Mouse (Mus musculus): ENCODE data around the gene Atxn2. TPM values are rescaled to one million over a fixed set of nuclear protein-coding genes. Genes with fewer than 3 reads are reported as not detected.

Gene Atxn2
- total and polyA plus RNA-seq, 3 experiments = 7.7 to 58.4 (median 8.3) TPM

- Histone ChIP-seq H3K79me2 (replicated peaks; ENCODE audit: control insufficient read depth, extremely low read depth, insufficient read depth, poor library complexity, severe bottlenecking) (no peaks in the 10 kb centered on the region), H3K36me3 (replicated peaks in 1 of 2; ENCODE audit: control insufficient read depth in 1 of 2, insufficient read depth in 1 of 2, low read length in 1 of 2) (peaks cover 36 to 78% of the 10 kb centered on the region in 2 experiments), H3K4me3 (replicated peaks in 1 of 3; ENCODE audit: low read depth in 2 of 3, low read length in 2 of 3, poor library complexity in 1 of 3) (no peak overlapping the region), H3K9ac (ENCODE audit: insufficient read depth, low read depth) (no peak overlapping the region), H3K27ac (ENCODE audit: insufficient read depth, low read depth) (no peak overlapping the region), H3K4me2 (ENCODE audit: insufficient read depth, low read depth, poor library complexity, severe bottlenecking) (no peak overlapping the region), H3K9me3 (replicated peaks; ENCODE audit: low read length) (no peaks in the 10 kb centered on the region), H3K4me1 (ENCODE audit: control insufficient read depth in 1 of 2, insufficient read depth in 2 of 2) (peaks cover 3 to 14% of the 10 kb centered on the region in 2 experiments; a peak in 3 of 4 replicates), H3K27me3 (replicated peaks) (no peaks in the 10 kb centered on the region)
- in situ Hi-C loops (cut with MboI; ENCODE audit: low pct_ligation_motif_present, low pct_unique_long_range_greater_than_20kb, low sequenced_read_pairs) (no loop called here), dilution Hi-C loops (cut with MboI; ENCODE audit: extremely low pct_ligation_motif_present, extremely low pct_unique_long_range_greater_than_20kb, low sequenced_read_pairs) (no loop called here)
- no peak for DNase-seq (ENCODE audit: extremely low read depth)
- TF ChIP-seq ETS1 (conservative IDR thresholded peaks at IDR 0.05; ENCODE audit: low read depth, low read length) (no peak), POLR2AphosphoS2 (IDR thresholded peaks at IDR 0.05; ENCODE audit: low read depth, low read length) (no peak), RCOR1 (conservative IDR thresholded peaks at IDR 0.05; ENCODE audit: low read depth, low read length) (no peak)
Observed at GRCm38 (mm10) chr5:121807186-121807585, 96.0 kb downstream of the Atxn2 start.

- dilution Hi-C loops (cut with MboI; ENCODE audit: extremely low pct_ligation_motif_present, extremely low pct_unique_long_range_greater_than_20kb, low sequenced_read_pairs) = no loop called here
- no peak for TF ChIP-seq NRF1 (IDR thresholded peaks at IDR 0.05; ENCODE audit: low read depth, low read length)
- no peak for TF ChIP-seq ELF1 (IDR thresholded peaks at IDR 0.05; ENCODE audit: low read depth, low read length)
- TF ChIP-seq TCF12 (IDR thresholded peaks at IDR 0.05; ENCODE audit: low read depth, low read length) = no peak
- no peak for TF ChIP-seq TBP (conservative IDR thresholded peaks at IDR 0.05; ENCODE audit: low read depth, low read length)
- no peak for TF ChIP-seq MYC (IDR thresholded peaks at IDR 0.05; ENCODE audit: low read depth, low read length)
- TF ChIP-seq ETS1 (conservative IDR thresholded peaks at IDR 0.05; ENCODE audit: low read depth, low read length) = no peak
- no peak for TF ChIP-seq ZMIZ1 (IDR thresholded peaks at IDR 0.05; ENCODE audit: low read depth, low read length)
- TF ChIP-seq MAFK (IDR thresholded peaks at IDR 0.05; ENCODE audit: insufficient replicate concordance, low read length) = no peak
- no peak for TF ChIP-seq USF1 (IDR thresholded peaks at IDR 0.05; ENCODE audit: low read depth, low read length)
- no peak for TF ChIP-seq PAX5 (IDR thresholded peaks at IDR 0.05; ENCODE audit: low read length)
- no peak for TF ChIP-seq MXI1 (IDR thresholded peaks at IDR 0.05; ENCODE audit: low read depth, low read length)
- TF ChIP-seq E2F4 (IDR thresholded peaks at IDR 0.05; ENCODE audit: insufficient replicate concordance, low read depth, low read length) = no peak
- no peak for TF ChIP-seq BHLHE40 (IDR thresholded peaks at IDR 0.05; ENCODE audit: low read depth, low read length)
- no peak for TF ChIP-seq RCOR1 (conservative IDR thresholded peaks at IDR 0.05; ENCODE audit: low read depth, low read length)
- no peak for TF ChIP-seq EP300 (IDR thresholded peaks at IDR 0.05; ENCODE audit: low read length)
Observed at GRCm38 (mm10) chr5:121808202-121808601, 97.1 kb downstream of the Atxn2 start.

More at GRCm38 (mm10) chr5:121808202-121808601, 97.1 kb downstream of the Atxn2 start:
- Histone ChIP-seq H3K27me3 (replicated peaks) (no peaks in the 10 kb centered on the region), H3K9ac (ENCODE audit: insufficient read depth, low read depth) (no peak overlapping the region), H3K36me3 (replicated peaks in 1 of 2; ENCODE audit: control insufficient read depth in 1 of 2, insufficient read depth in 1 of 2, low read length in 1 of 2) (peaks cover 40 to 78% of the 10 kb centered on the region in 2 experiments), H3K4me1 (ENCODE audit: control insufficient read depth in 1 of 2, insufficient read depth in 2 of 2) (peaks cover 9 to 24% of the 10 kb centered on the region in 2 experiments), H3K27ac (ENCODE audit: insufficient read depth, low read depth) (no peak overlapping the region), H3K9me3 (replicated peaks; ENCODE audit: low read length) (no peaks in the 10 kb centered on the region), H3K4me3 (replicated peaks in 1 of 3; ENCODE audit: low read depth in 2 of 3, low read length in 2 of 3, poor library complexity in 1 of 3) (no peak overlapping the region), H3K79me2 (replicated peaks; ENCODE audit: control insufficient read depth, extremely low read depth, insufficient read depth, poor library complexity, severe bottlenecking) (no peaks in the 10 kb centered on the region), H3K4me2 (ENCODE audit: insufficient read depth, low read depth, poor library complexity, severe bottlenecking) (no peak overlapping the region)
- DNase-seq (ENCODE audit: extremely low read depth) = no peak
- in situ Hi-C loops (cut with MboI; ENCODE audit: low pct_ligation_motif_present, low pct_unique_long_range_greater_than_20kb, low sequenced_read_pairs) = no loop called here

Measured in CH12.LX (cell line).